Mouse (Mus musculus) embryonic facial prominence, embryonic 11.5 days (tissue): Measurements from ENCODE around the gene Vtcn1. TPM values are rescaled to one million over a fixed set of nuclear protein-coding genes. Genes with fewer than 3 reads are reported as not detected.
"Not testable (repeated sequence)": the region's sequence is repeated elsewhere in the genome, so short reads cannot be mapped to it uniquely, and the experiment has no call there.

ENCODE experiments used
- ATAC-seq: fragments of 200-750 bp; cut with Nextera tagmentation; replicated peaks from 2 replicates; pipeline ENCODE4 v1.8.0; 2017; ENCODE audit warnings: low read depth; ENCODE audit not compliant: insufficient number of reproducible peaks, low FRiP score, low TSS enrichment
- DNase-seq: peaks from one replicate; pipeline ENCODE4 v3.0.0-alpha.2; 2015; ENCODE audit warnings: low spot score
- H3K27ac ChIP-seq: fragments of 300-500 bp; sonication (generic); replicated peaks from 2 replicates; pipeline ENCODE4 v1.5.1; 2014; ENCODE audit warnings: mild to moderate bottlenecking, low read depth, low read length, control low read depth
- H3K27me3 ChIP-seq: fragments of 300-500 bp; sonication (generic); 2 replicates; pipeline ENCODE4 v1.6.1; 2014; ENCODE audit warnings: mild to moderate bottlenecking, low read length, moderate library complexity, mixed read lengths; ENCODE audit not compliant: control insufficient read depth, insufficient read depth
- H3K36me3 ChIP-seq: fragments of 300-500 bp; sonication (generic); replicated peaks from 2 replicates; pipeline ENCODE4 v1.6.1; 2014; ENCODE audit warnings: low read depth, mild to moderate bottlenecking, low read length, moderate library complexity, mixed read lengths; ENCODE audit not compliant: control insufficient read depth, insufficient read depth
- H3K4me1 ChIP-seq: fragments of 300-500 bp; sonication (generic); 2 replicates; pipeline ENCODE4 v1.6.1; 2014; ENCODE audit warnings: low read length, mixed read lengths; ENCODE audit not compliant: control insufficient read depth, insufficient read depth
- H3K4me2 ChIP-seq: fragments of 300-500 bp; sonication (generic); 2 replicates; pipeline ENCODE4 v1.6.1; 2014; ENCODE audit warnings: low read depth, mild to moderate bottlenecking, control low read depth, low read length, moderate library complexity
- H3K4me3 ChIP-seq: fragments of 300-500 bp; sonication (generic); 2 replicates; pipeline ENCODE4 v1.5.1; 2014; ENCODE audit warnings: low read depth, low read length, control low read depth
- H3K9ac ChIP-seq: fragments of 300-500 bp; sonication (generic); replicated peaks from 2 replicates; pipeline ENCODE4 v1.6.1; 2014; ENCODE audit warnings: mild to moderate bottlenecking, control low read depth, low read length
- H3K9me3 ChIP-seq: fragments of 300-500 bp; sonication (generic); replicated peaks from 2 replicates; pipeline ENCODE4 v1.6.1; 2016; ENCODE audit warnings: mild to moderate bottlenecking, low read length, inconsistent platforms, mixed read lengths; ENCODE audit not compliant: control insufficient read depth
- WGBS: fragments of 180-500 bp; shearing (Covaris S2); extraction: QIAGEN DNeasy Blood & Tissue Kit; methylation state at CpG from one replicate; pipeline ENCODE4 v1.1.7; 2014; 5-methylcytosine and 5-hydroxymethylcytosine counted together
- polyA plus RNA-seq: library from polyadenylated mRNA; unstranded; fragments of >200 nt; fragmentation: Nextera tagmentation; extraction: Ambion mirVana; gene quantifications from 2 replicates; pipeline ENCODE4 v1.2.1, GENCODE M21; 2014

Vtcn1 gene
- polyA plus RNA-seq, 1 experiment from 2014 or later = not detected

GRCm38 (mm10) chr3:100798872-100799422, 26.3 kb upstream of the Vtcn1 start:
- ATAC-seq = no peak
- no peak overlapping the region for H3K4me3 ChIP-seq
- H3K4me1 ChIP-seq = no peaks in the 10 kb centered on the region
- no peaks in the 10 kb centered on the region for H3K9me3 ChIP-seq
- WGBS = 65% methylated on average over 3 of the region's 3 CpGs
- H3K27me3 ChIP-seq = no peaks in the 10 kb centered on the region
- H3K27ac ChIP-seq = no peak overlapping the region
- H3K9ac ChIP-seq = no peak overlapping the region
- H3K36me3 ChIP-seq = no peaks in the 10 kb centered on the region
- DNase-seq = no peak
- H3K4me2 ChIP-seq = no peak overlapping the region

GRCm38 (mm10) chr3:100804975-100805374, 20.3 kb upstream of the Vtcn1 start:
- H3K4me1 ChIP-seq = no peaks in the 10 kb centered on the region
- ATAC-seq = no peak
- H3K36me3 ChIP-seq = no peaks in the 10 kb centered on the region
- no peaks in the 10 kb centered on the region for H3K27me3 ChIP-seq
- no peak overlapping the region for H3K9ac ChIP-seq
- H3K4me2 ChIP-seq = no peak overlapping the region
- 93% methylated on average over 1 of the region's 1 CpGs for WGBS
- no peak overlapping the region for H3K4me3 ChIP-seq
- no peaks in the 10 kb centered on the region for H3K9me3 ChIP-seq
- H3K27ac ChIP-seq = no peak overlapping the region
- no peak for DNase-seq

GRCm38 (mm10) chr3:100805925-100806324, 19.3 kb upstream of the Vtcn1 start:
- ATAC-seq (no peak), DNase-seq (no peak)
- Histone ChIP-seq H3K27ac (no peak overlapping the region), H3K27me3 (no peaks in the 10 kb centered on the region), H3K4me1 (no peaks in the 10 kb centered on the region), H3K9ac (no peak overlapping the region), H3K9me3 (no peaks in the 10 kb centered on the region), H3K4me2 (no peak overlapping the region), H3K4me3 (no peak overlapping the region), H3K36me3 (no peaks in the 10 kb centered on the region)
- WGBS = 71% methylated on average over 6 of the region's 6 CpGs

GRCm38 (mm10) chr3:100810461-100810860, 14.8 kb upstream of the Vtcn1 start:
- Histone ChIP-seq H3K4me3 (no peak overlapping the region), H3K4me1 (no peaks in the 10 kb centered on the region), H3K9me3 (no peaks in the 10 kb centered on the region), H3K36me3 (no peaks in the 10 kb centered on the region), H3K27me3 (no peaks in the 10 kb centered on the region), H3K27ac (no peak overlapping the region), H3K4me2 (no peak overlapping the region), H3K9ac (no peak overlapping the region)
- ATAC-seq = no peak
- no peak for DNase-seq
- WGBS = 65% methylated on average over 2 of the region's 2 CpGs

- no peaks in the 10 kb centered on the region for H3K4me1 ChIP-seq
- ATAC-seq = no peak
- H3K36me3 ChIP-seq = no peaks in the 10 kb centered on the region
- no peak overlapping the region for H3K4me3 ChIP-seq
- H3K27me3 ChIP-seq = no peaks in the 10 kb centered on the region
- no peak overlapping the region for H3K4me2 ChIP-seq
- H3K9me3 ChIP-seq = no peaks in the 10 kb centered on the region
- DNase-seq = no peak
- WGBS = 78% methylated on average over 2 of the region's 2 CpGs
- no peak overlapping the region for H3K27ac ChIP-seq
- H3K9ac ChIP-seq = no peak overlapping the region
These were observed 13.4 kb upstream of the Vtcn1 start for GRCm38 (mm10) chr3:100811836-100812235.

- DNase-seq, H3K36me3 ChIP-seq, H3K9me3 ChIP-seq, H3K9ac ChIP-seq, H3K27ac ChIP-seq, H3K4me1 ChIP-seq, H3K4me3 ChIP-seq, H3K27me3 ChIP-seq, ATAC-seq, H3K4me2 ChIP-seq: not testable (repeated sequence)
- 79% methylated on average over 1 of the region's 1 CpGs for WGBS
These were observed 9.8 kb upstream of the Vtcn1 start for GRCm38 (mm10) chr3:100815490-100815889.

GRCm38 (mm10) chr3:100818709-100819108, 6.5 kb upstream of the Vtcn1 start:
- Histone ChIP-seq H3K27ac (no peak overlapping the region), H3K27me3 (no peaks in the 10 kb centered on the region), H3K36me3 (no peaks in the 10 kb centered on the region), H3K4me1 (no peaks in the 10 kb centered on the region; the same call in 1 of the 2 replicates), H3K9me3 (no peaks in the 10 kb centered on the region), H3K4me3 (no peak overlapping the region), H3K4me2 (no peak overlapping the region), H3K9ac (no peak overlapping the region)
- 76% methylated on average over 4 of the region's 4 CpGs for WGBS
- DNase-seq (no peak), ATAC-seq (no peak)

- H3K4me1 ChIP-seq = no peaks in the 10 kb centered on the region; the same call in 1 of the 2 replicates
- H3K36me3 ChIP-seq = no peaks in the 10 kb centered on the region
- DNase-seq (no peak), ATAC-seq (no peak)
- H3K4me3 ChIP-seq = no peak overlapping the region
- 92% methylated on average over 5 of the region's 5 CpGs for WGBS
- no peak overlapping the region for H3K4me2 ChIP-seq
- no peaks in the 10 kb centered on the region for H3K9me3 ChIP-seq
- H3K27ac ChIP-seq = no peak overlapping the region
- no peaks in the 10 kb centered on the region for H3K27me3 ChIP-seq
- H3K9ac ChIP-seq = no peak overlapping the region
These were observed 5.7 kb upstream of the Vtcn1 start for GRCm38 (mm10) chr3:100819571-100819970.
